Mouse (Mus musculus) kidney, adult 8-10 months (tissue): ENCODE data around the gene Srsf2.
A peak's percentile ranks its signal among the peaks of the same experiment; 100 is the strongest.

Experiments
- DNase-seq, 2 experiments: peaks; one replicate each; pipeline ENCODE4 v3.0.0; 2022

Srsf2 gene

GRCm38 (mm10) chr11:116807938-116808606 lies 44.8 kb downstream of the Srsf2 start:
- peak; percentile 82 to 90 for DNase-seq

- DNase-seq = no peak
Observed at GRCm38 (mm10) chr11:116807526-116807925, 45.4 kb downstream of the Srsf2 start.

- DNase-seq = no peak
Observed at GRCm38 (mm10) chr11:116807116-116807515, 45.8 kb downstream of the Srsf2 start.

- DNase-seq = no peak
Observed at GRCm38 (mm10) chr11:116806136-116807071, 46.5 kb downstream of the Srsf2 start.

- no peak for DNase-seq
Observed at GRCm38 (mm10) chr11:116802709-116803108, 50.2 kb downstream of the Srsf2 start.

- DNase-seq = no peak
Observed at GRCm38 (mm10) chr11:116801106-116801505, 51.8 kb downstream of the Srsf2 start.
